Mouse (Mus musculus) lung, adult 2 months (tissue): Measurements from ENCODE around the gene Ttf1.

Source experiments
- CTCF ChIP-seq: fragments of 200-500 bp; IDR thresholded peaks from 2 replicates; pipeline ENCODE4 v1.5.1; 2011; ENCODE audit warnings: mild to moderate bottlenecking, low read length, control low read depth; ENCODE audit not compliant: insufficient read depth
- POLR2A ChIP-seq: fragments of 200-500 bp; IDR thresholded peaks from 2 replicates; pipeline ENCODE4 v1.6.1; 2011; ENCODE audit warnings: low read depth, mild to moderate bottlenecking, control low read depth, low read length, borderline replicate concordance; ENCODE audit errors: extremely low read depth

DNA sequence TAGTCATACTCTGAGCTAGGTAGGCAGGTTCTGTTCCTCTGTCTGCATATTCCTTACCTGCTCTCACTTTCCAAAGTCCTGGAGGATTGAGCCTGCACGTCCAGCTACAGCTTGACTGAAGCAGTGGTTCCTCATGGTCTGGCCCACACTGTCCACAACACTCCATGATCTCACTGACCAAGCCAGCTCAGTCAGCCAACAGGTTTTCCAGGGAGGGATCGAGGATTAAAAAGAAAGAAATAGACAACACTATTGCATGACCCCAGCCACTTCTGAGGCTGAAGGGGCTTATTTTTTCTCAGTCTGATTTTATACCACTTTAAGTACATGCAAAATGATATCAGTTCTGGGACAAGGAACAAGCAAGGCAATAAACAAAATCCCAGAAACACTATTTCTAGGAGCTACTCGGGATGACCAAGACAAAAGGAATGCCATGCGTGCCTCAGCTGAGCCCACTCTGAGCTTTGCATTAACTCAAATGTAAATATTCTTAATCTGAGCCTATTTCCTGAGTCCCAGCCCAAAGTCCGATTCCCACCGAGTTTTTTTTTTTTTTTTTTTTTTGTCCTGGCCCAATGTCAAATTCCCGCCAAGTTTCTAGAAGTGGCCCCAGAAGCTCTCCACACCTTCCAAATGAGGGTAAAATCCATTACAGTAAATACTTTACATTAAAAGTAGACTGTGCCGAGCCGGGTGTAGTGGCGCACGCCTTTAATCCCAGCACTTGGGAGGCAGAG is 15.4 kb downstream of the Ttf1 start:
- TF ChIP-seq CTCF, result no peak
- no peak for TF ChIP-seq POLR2A
